Mouse (Mus musculus): ENCODE measurements at regions not wholly inside any gene's neighbourhood (a gene's known extent, or its start where the extent isn't known, plus 50 kb on each side); places are given as distances from the start of the nearest gene placed in this dataset.
"Not testable (repeated sequence)": the region's sequence is repeated elsewhere in the genome, so short reads cannot be mapped to it uniquely, and the experiment has no call there.

DNA sequence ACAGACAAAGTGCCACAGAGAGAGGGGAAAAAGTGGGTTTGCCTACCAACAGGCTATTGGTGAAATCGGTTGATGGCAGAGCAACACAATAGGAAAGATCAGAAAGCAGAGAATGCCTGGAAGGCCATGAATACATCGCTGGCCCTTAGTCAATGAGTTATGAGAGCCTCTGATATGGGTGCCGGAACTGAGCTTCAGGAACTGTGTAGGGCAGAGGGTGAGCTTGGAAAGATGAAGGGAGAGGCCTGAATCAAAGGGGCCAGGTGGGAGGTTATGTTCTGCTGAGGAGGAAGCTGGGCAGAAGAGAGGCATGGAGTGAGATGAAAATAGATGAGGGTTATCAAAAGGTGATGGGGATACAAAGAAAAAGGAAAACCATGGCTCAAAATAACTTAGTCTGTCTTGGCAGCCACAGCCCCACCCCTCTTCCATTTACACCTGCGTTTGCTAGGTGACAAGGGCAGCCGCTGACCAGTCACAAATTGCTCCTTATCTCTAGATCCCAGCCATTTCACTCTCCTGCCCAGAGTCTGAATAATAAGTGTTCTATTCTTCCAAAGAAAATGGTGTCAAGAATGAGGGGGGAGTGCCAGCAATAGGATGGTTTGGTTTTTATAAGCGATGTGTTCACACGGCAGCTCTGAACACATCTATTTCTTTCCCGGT is 77.7 kb upstream of the Rad23b start:
- no peak for DNase-seq (ENCODE audit: low read depth, low spot score)
- WGBS, result 57% methylated on average over 8 of the region's 8 CpGs

DNA sequence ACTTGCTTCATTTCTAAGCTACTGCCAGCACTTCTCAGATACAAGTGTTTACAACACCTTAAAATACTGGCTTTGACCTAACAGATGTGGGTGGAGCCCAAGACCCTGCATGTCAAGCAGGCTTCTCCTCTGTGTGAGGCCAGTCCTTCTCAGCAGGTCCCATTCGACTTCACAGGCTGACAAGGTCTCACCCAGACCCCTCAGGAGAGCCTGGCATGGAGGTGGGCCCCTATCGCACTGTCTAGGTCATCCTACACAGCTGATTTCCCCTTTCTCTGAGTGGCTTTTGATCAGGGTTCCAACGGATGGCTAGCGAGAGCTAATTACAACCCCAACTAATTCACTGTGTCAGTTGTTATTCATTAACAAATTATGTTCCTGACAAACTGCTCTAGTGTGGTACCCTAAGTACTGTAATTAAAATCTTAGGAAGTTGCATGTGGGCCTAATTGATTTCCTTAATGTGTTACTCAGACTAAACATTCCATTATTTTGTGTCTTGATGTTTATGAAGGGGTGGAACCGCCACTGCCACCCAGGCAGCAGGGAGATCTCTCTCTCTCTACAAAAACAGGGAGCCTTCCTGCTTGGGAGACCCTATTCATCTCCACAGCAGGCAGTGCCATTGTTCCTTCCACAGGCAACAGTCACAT is 73.4 kb upstream of the Rad23b start:
- DNase-seq (ENCODE audit: low read depth, low spot score), result no peak
- WGBS, result 41% methylated on average over 5 of the region's 5 CpGs

DNA sequence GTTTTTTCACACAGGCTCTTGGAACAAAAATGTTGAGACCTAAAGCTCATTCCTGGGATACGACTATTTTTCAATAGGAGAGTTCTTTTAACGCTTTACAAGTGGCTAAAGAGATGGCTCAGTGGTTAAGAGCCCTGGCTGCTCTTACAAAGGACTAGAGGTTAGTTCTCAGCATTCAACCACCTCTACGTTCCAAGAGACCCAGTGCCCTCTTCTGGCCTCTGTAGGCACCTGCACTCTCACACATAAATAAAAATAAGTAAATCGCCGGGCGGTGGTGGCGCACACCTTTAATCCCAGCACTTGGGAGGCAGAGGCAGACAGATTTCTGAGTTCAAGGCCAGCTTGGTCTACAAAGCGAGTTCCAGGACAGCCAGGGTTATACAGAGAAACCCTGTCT is 70.5 kb upstream of the Rad23b start:
- not testable (repeated sequence) for DNase-seq (ENCODE audit: low read depth, low spot score)
- WGBS, result 88% methylated on average over 8 of the region's 8 CpGs

DNA sequence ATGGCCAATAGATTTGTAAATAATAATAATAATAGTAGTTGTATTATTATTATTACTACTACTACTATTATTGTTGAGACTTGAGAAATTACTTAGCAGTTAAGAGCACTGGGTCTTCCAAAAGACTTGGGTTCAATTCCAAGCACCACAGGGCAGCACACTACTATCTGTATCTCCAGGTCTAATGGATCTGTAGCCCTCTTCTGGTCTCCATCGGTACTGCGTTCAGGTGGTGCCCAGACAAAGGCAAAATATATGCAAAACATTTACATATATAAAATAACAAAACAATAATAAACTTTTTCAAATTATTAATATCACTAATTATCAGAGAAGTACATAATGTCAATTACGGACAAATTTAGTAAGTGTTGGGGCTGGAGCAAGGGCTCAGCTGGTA is 69.1 kb upstream of the Rad23b start:
- 82% methylated on average over 3 of the region's 3 CpGs for WGBS
- no peak for DNase-seq (ENCODE audit: low read depth, low spot score)

DNA sequence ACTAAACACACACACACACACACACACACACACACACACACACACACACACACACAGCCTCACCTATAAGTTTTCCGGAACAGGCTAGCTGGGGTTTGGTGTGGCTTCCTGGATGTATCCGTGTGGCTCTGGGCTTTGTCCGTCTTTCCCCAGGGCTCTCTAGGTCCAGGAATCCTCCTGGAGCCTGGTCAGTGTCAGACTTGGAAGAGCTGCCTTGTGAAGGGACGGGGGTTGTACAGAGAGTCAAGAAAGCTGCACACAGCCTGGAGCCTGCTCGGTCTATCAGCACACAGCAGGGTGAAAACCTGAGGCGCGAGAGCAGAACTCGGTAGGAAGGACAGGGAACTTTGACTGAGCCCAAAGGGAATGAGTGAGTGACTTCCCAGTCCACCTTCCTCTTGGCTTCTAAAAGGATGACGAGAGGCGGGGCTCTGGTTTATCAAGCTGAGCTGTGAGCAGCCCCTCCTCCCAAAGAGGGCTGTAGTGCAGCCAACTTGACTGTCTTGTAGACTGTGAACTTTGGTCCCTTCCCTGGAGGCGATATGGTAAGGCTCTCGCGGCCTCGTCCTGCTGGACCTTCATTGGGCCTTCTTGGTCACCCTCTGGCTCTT is 68.3 kb upstream of the Rad23b start:
- WGBS, result 68% methylated on average over 14 of the region's 14 CpGs
- DNase-seq (ENCODE audit: low read depth, low spot score), result no peak

DNA sequence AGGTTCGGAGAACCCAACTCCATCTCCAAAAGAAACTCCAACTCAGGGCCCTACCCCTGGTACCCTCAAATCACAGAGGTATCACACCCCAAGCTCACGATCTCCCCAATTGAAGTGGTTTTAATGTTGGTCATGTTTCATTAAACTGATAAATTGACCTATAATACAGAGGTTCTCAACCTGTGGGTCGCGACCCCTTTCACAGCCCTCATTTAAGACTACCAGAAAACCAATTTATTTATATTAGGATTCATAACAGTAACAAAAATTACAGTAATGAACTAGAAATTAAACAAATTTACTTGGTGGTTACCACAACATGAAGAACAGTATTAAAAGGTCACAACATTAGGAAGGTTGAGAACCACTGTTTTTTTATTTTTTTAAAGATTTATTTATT is 67.4 kb upstream of the Rad23b start:
- no peak for DNase-seq (ENCODE audit: low read depth, low spot score)
- 91% methylated on average over 4 of the region's 4 CpGs for WGBS

DNA sequence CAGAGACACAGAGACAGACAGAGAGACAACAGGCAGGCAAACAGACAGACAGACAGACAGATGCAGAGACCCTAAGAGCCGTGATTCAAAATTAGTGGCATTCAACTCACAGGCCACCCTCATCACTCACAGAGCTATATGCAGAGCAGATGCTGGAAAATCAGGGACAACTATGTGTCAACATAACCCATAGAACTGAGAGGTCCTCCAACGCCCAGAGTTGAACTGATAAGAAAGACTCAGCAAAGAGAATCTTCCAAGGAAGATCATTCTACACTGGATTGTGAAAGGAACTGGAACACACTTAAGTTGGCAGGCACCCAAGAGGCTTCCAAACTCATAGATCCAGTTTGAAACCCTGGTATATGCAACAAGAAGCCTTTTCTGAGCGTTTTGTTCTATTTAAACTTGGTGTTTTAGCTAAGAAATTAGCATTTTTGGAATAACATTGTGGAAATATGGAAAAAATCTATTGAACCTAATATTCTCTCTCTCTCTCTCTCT is 65.1 kb upstream of the Rad23b start:
- no peak for DNase-seq (ENCODE audit: low read depth, low spot score)
- WGBS, result 44% methylated on average over 3 of the region's 3 CpGs

DNA sequence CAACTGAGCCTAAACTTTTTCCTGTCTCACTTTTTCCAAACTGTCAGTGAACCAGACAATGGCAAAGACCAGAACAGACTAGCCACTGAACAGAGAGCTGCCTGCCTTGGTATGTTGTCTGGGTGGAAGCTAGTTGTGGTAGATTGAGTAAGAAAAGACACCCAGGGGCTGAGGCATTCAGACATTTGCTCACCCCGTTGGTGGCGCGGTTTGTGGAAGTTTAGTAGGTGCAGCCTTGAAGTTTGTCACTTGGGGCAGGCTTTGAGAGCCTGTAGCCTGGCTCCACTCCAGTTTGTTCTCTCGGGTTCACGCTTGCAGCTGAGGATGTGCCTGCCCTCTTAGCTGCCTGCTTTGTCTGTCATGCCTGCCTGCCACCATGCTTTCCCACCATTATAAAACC is 64.2 kb upstream of the Rad23b start:
- 17% methylated on average over 5 of the region's 5 CpGs for WGBS
- no peak for DNase-seq (ENCODE audit: low read depth, low spot score)

DNA sequence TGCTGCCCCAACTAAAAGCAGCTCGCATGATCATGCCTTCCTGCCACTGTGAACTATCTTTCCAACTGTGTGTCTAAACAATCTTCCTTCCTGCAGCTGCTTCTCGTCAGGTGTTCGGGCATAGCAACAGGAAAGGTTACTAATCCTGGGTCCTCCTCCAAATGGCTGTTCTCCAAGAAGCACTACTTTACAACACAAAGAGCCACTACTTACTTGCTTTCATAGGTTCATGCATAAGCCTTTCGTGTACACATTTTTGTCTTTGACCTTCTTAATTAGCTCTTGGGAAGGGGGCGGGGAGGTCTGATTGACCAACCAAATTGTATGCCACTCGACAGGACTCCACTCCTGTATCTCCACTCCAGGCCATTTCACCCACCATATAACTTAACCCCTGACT is 61.4 kb upstream of the Rad23b start:
- 41% methylated on average over 6 of the region's 6 CpGs for WGBS

DNA sequence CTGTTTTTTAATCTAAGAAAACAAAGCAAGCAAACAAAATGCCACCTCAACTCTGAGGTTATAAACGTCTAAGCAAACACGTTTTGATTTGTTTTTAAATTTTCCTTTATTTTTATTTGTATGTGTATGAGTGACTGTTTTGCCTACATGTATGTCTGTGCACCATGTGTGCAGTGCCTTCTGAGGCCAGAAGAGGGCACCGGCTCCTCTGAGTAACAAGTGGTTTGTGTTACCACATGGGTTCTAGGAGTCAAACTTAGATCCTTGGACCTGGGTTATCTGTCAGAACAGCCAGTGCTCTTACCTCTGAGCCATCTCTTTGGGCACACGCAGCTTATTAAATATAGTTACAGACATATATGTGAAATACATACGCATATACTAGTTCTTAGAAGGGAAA is 57.6 kb upstream of the Rad23b start:
- no peak for DNase-seq (ENCODE audit: low read depth, low spot score)
- WGBS, result 87% methylated on average over 5 of the region's 5 CpGs

More for the DNA sequence above, 61.4 kb upstream of the Rad23b start:
- DNase-seq (ENCODE audit: low read depth, low spot score), result no peak

DNA sequence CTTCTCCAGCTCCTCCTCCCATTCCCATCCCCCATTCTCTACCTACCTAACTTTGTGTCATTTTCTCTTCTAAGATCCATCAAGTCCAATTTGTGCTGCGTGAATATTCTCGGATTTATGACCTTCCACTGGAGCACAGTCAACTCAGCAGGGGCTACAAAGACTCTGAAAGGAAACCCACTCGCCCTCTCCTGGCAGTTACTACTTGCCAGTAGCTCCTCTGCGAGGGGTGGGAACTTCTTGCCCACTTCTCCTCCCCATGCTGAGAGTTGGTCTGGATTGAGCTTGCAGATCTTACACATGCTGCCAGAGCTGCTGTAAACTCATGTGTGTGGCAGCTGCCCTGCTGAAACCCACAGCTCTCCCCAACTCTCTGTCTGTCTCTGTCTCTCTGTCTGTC is 57.1 kb upstream of the Rad23b start:
- WGBS, result 61% methylated on average over 4 of the region's 4 CpGs
- DNase-seq (ENCODE audit: low read depth, low spot score), result no peak

DNA sequence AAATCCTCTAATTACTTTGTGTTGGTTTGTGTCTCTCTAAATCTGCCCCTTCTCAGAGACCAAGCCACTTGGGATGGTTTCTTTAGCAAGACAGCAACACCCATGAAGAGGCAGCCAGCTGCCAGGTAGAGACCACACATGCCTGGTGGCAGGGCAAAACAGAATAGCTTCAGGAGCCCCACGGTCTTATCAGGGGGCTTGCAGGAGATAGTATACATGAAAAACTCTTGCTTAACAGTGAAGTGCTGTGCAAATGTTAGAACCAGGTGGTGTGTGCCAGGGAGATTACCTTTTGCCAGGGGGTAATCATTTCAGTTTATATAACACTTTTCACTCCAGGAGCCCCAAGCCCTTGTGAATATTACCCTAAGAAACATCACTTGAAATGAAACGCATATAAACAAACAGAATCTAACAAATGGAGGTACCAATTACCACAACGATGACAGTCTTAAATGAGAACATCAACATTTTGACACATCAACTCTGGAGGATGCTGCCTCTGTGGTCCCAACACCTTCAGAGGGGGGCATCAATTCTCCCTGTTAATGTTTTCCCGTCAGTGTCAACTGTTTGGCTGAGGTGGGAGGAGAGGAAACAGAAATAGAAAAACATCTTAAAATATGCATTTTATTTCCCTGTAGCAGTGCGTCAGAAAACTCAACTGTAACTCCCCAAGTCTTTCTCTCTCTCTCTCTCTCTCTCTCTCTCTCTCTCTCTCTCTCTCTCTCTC is 56.3 kb upstream of the Rad23b start:
- 12% methylated on average over 5 of the region's 5 CpGs for WGBS

DNA sequence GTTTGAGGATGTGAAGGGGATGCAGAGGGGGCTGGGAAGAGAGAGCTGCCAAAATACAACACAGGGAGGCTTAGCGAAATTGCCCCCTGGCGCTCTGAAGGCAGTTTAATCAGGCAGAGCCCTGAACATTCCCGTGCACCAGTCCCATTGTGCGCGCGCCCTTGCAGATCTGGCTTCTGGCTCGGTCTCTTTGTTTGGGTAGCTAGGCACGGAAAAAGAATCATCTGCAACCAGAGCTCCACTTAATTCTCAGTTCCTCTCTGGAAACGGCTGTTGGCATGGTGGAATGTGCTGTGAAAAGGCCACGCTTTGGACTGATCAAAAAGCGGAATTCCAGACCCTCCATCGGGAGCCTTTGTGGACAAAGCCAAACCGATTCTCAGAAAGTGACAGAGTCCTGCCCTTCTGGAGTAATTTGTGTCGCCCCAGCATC is 55.6 kb upstream of the Rad23b start:
- DNase-seq (ENCODE audit: low read depth, low spot score), result no peak
- 4% methylated on average over 14 of the region's 14 CpGs for WGBS

More for the DNA sequence above, 56.3 kb upstream of the Rad23b start:
- DNase-seq (ENCODE audit: low read depth, low spot score), result no peak

DNA sequence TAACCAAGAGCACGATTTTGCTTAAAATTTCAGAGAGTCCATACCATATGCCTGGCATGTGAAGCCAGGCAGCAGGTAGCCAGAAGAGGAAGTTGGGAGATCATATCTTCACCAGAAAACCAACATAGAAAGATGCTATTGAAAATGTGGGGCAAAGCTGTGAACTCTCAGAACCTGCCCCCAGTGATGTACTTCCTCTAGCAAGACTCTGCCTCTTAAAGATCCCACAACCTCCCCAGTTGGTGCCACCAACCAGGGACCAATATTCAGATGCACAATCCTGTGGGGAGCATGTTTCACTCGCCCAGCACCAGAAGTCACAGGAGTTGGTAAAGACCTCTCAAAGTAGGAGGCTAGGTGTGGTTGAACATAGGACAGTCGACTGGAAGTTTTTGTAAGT is 52.0 kb upstream of the Rad23b start:
- WGBS, result 84% methylated on average over 3 of the region's 3 CpGs
- no peak for DNase-seq (ENCODE audit: low read depth, low spot score)

Data from large intestine, adult 2 months (tissue).